Mouse (Mus musculus) induced T-regulatory cell, adult 2 months (primary cell): ENCODE data around the gene Sncg.

ENCODE experiments used
- DNase-seq: peaks from one replicate; pipeline ENCODE4 v3.0.0-alpha.2; 2012; ENCODE audit warnings: low read depth

Sncg gene

GRCm38 (mm10) chr14:34341993-34342392, 32.6 kb downstream of the Sncg start:
- DNase-seq, result no peak

- no peak for DNase-seq
These were observed 35.1 kb downstream of the Sncg start for GRCm38 (mm10) chr14:34339446-34339845.

GRCm38 (mm10) chr14:34332476-34332875, 42.1 kb downstream of the Sncg start:
- no peak for DNase-seq

GRCm38 (mm10) chr14:34331886-34332285, 42.7 kb downstream of the Sncg start:
- DNase-seq, result no peak

GRCm38 (mm10) chr14:34330657-34331158, 43.9 kb downstream of the Sncg start:
- DNase-seq, result no peak

GRCm38 (mm10) chr14:34327618-34328017, 47.0 kb downstream of the Sncg start:
- no peak for DNase-seq

- no peak for DNase-seq
These were observed 48.0 kb downstream of the Sncg start for GRCm38 (mm10) chr14:34326606-34327005.

- DNase-seq, result no peak
These were observed 51.0 kb downstream of the Sncg start for GRCm38 (mm10) chr14:34323576-34324085.
